Mouse (Mus musculus): Measurements from ENCODE around the gene Exoc7.

Exoc7 gene

GRCm38 (mm10) chr11:116274045-116274666, 32.9 kb downstream of the Exoc7 start, which contains the start of gene Srp68:
TSS of gene Srp68 (minus strand) at chr11:116274217.
- peak; percentile 92 for DNase-seq

- DNase-seq: no peak
These were observed 33.5 kb downstream of the Exoc7 start for GRCm38 (mm10) chr11:116273469-116274044.

DNA sequence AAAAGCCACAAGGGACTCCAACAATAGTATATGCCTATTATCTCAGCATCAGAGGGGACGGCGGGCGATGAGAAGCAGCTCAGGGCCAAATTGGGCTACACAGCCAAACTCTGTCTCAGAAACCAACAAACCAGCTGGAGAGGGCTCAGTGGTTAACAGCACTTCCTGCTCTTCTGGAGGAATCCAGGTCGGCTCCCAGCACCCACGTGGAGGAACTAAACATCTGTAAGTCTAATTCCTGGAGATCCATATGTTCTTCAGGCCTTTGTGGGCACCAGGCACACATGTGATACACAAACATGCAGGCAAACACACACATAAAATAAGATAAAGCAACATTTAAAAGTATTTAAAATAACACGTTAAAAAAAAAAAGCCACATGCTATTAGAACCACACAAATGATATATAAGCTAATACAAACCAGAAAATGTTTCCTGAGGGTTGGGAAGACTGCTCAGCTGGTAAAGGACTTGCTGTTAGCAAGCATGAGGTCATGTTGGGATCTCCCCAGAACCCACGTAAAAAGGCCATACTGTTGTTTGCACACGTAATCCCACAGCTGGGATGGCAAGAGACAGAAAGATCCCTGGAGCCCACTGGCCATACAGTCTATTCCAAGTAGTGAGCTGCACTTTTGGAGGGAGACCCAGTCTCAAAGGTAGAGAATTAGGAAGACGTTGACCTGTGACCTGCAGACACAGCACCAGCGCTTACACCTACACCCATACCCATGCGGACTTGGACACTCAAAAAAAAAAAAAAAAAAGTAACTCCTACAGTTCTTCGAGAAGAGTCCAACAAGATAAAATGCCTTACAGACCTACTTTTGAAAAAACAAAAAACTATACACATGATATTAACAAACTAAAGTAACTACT, 34.2 kb downstream of the Exoc7 start:
- no peak for DNase-seq

DNA sequence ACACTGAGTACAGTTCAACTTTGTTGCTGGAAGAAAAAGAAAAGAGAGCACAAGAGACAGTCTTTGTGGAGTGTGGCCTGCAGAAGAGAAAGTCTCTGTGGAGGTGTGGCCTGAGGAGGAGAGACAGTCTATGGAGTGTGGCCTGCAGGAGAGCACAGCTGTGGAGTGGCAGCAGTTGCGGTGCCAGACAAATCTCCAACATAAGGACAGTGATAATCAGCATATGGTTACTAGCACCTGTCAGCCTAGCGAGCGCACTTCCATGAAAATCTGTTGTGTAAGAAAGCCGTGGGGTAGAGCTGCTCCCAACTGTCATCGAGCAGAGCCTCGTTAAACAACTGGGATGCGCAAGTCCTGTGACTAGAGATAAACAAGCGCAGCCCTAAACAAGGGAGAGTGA, 37.5 kb downstream of the Exoc7 start:
- peak; percentile 31 for DNase-seq

DNA sequence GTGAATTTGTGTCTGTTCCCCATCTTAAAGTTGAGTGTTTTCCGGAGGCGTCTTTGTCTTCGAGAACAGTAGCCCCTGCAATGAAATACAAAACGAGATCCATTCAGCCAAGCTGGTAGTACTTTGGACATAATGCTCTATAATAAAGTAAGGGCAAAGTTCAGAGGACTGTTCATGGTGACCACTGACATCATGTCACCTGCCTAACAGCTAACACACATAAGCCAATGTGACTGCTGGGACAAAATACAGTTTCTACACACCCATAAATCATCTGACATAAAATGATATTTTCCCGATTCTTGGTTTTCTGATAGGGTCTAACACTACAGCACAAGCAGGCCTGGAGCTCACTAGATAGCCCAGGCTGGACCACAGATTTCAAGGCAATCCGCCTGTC, 38.7 kb downstream of the Exoc7 start:
- no peak for DNase-seq

DNA sequence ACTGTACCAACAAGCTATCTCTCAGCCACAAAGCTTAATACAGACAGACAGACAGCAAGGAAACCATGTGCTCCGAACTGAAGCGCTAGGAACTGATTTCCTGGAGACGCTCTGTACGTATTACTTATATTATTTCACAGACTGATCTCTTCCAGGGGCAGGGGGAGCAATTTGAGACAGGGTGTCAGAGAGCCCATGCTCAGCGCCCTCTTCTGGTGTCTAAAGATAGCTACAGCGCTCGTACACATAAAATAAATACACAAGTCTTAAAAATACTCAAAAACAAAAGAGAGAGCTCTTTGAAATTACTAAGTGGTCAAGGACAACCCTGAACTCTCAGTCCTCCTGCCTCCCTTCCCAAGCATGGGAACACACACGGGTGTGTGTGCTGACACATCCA, 39.4 kb downstream of the Exoc7 start:
- DNase-seq: no peak

GRCm38 (mm10) chr11:116265850-116266249, 41.2 kb downstream of the Exoc7 start:
- DNase-seq: no peak

- DNase-seq: peak; percentile 17
These were observed 41.7 kb downstream of the Exoc7 start for GRCm38 (mm10) chr11:116265352-116265751.

DNA sequence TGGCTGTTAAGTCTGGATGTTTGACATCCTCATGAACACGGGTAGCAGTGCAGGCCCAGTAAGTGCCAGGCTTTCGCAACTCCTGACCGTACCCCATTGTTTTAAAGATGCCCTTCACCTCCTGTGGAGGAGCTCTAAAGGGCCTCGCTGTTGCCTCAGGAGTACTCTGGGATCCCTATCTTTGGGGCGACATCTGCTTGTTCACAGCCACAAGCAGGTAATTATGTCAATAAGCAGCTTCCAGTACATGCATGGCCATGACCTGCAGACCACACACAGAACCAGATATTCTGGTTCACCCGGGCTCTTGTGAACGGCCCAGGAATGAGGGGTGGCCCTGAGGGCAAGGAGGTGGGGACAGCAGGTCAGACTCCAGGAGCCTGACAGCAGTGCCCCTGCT, 46.8 kb downstream of the Exoc7 start:
- DNase-seq: no peak

DNA sequence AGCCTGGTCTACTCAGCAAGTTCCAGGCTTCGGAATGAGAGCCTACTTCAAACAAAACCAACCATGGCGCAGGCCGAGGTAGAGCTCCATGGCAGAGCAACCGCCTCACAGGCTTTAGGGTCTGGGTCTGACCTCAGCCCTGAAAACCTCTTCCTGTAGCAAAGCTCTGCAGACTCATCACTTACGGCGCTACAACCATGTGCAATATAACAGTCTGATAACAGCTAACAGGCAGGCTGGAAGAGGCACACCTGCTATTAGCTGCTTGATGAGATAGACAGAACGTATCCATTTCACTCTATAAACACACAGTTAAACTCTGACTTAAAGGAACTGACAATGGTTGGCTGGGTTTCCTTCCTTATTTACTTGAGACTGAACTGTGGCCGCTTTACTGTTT, 47.6 kb downstream of the Exoc7 start:
- DNase-seq: no peak

DNA sequence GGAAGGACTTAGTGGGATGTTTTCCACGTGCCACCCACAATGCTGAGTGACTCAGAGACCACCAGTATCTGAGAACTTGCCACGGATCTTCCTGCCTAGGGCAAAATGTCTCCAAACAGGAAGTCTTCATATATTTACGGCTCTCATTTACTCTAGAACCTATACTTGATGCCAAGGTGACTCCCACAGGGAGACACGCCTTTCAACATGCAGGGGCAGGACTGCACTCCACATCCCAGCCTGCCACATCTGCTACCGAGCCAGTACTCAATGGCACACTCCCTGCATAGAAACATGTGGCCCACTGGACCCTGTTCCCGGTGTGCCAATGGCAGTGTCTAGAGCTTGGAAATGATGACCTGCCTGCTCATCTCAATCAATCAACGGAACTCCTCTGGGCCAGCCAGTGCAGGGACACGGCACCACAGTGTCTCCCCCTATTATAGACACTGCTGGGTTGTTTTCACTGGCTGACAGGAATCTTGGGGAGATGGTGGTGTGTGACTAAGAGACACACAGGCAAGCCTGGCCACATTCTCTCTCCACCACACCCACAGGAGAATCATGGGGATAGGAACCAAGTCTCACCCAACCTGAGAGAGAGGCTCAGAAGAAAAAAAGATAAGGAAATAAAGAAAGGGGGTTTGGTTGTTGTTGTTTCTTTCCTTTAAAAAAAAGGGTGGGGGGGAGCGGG, 50.9 kb downstream of the Exoc7 start:
- DNase-seq: no peak

DNA sequence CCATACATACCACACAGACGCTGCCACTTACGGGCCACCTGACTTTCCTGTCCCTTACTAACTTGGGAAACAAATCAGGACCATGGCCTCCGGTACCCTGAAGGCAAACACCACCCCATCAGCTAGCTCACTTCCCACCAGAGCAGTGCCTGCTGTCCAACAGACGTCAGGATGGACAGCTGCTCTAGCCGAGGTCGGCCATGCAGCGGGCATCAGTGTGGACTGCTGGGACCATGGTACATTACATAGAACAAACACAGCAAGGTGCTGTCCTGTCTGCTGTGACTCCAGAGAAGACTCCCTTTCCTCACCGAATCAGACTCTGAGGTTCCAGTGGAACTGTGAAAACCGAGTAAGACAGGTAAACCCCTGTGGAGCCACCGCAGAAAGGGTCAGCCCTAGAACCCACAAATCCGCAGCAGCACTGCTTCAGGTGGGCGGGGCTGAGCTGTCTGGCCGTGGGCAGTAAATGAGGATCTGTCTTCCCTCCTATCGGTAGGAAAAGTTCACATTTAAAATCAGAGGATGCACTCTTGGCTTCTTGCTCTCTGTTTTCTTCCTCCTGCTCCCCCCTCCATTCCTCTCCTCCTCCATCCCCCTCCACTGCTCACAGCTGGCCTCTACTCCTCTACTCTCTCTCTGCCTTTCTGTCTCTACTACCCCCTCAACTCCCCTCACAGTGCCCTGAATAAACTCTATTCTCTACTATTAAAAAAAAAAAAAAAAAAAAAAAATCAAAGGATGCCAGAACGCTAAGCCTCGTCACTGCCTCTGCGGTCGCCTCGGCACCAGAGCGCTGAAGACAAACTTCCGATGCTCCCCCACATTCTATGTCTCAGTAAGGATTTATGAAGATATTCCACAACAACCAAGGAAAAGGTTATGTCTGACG, 51.7 kb downstream of the Exoc7 start:
- no peak for DNase-seq

GRCm38 (mm10) chr11:116254627-116255026, 52.4 kb downstream of the Exoc7 start:
- no peak for DNase-seq

DNA sequence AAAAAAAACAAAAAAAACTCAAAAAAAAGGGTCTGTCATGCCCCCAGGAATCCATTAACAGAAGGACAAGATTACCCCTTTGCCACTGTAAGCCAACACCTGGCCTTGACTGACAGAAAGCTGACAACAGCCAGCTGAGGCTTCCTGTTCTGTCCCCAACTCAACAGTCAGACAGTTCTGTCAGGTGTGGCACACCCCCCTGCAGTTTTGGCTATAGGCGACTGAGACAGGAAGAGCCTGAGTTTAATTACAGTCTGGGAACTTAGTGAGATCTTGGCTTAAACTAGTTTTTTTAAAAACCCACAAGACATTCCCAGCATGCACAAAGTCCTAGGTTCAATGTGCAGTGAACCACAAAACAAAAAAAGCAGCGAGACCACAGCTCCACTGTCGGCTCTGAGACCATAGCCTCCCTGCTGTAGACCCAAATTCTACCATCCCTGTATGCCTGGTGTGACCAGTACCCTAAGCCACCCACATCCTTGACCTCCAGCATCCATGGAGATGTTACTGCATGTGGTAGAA, 53.9 kb downstream of the Exoc7 start:
- DNase-seq: no peak

GRCm38 (mm10) chr11:116250898-116251297, 56.1 kb downstream of the Exoc7 start:
- no peak for DNase-seq

- DNase-seq: no peak
These were observed 59.4 kb downstream of the Exoc7 start for GRCm38 (mm10) chr11:116247502-116248222.

GRCm38 (mm10) chr11:116245616-116246015, 61.4 kb downstream of the Exoc7 start:
- no peak for DNase-seq

DNA sequence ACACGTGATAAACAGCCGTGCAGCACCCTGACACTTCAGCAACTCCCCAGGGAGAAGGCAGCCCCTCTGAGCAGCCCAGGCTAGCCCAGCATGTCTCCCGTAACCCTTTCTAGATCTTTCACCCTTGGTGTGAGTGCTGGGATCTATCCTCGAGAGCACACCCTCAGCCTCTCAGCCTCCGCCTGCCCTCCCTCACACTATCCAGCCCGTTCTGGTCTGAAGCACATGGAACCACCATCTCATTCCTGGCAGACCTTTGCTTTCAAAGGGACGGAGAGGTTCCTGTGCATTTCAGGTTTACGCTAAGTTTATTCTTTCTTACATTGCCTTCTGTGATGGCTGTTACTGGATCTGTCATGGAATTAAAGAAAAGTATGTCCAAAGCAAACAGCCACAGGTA, 62.5 kb downstream of the Exoc7 start:
- DNase-seq: no peak

DNA sequence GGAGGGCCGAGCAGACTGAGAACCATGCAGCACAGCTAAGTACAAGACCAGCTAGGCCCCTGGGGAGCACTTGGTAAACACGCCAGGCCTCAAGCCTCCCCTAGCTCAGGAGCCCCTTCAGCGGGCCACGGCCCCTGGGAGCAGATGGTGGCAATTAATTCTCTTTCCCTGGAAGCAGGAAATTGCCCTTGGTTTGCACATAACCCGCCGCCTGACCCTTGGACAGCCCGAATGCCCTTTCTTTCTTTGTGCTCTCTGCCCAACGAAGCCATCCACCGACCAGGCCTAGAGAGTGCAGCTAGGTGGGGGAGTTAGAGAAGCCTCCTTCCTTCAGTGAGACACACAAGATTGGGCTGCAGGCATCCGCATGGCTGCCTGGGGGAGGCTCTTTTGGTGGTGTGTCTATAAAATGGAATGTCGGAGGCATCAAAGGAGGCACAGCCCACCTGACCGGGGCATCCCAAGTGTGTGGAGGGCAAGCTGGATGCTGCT, 65.2 kb downstream of the Exoc7 start:
- no peak for DNase-seq

GRCm38 (mm10) chr11:116239797-116240196, 67.2 kb downstream of the Exoc7 start:
- no peak for DNase-seq
